Mouse (Mus musculus) CH12.LX (cell line): ENCODE measurements around the gene Bicc1. TPM values are rescaled to one million over a fixed set of nuclear protein-coding genes. Genes with fewer than 3 reads are reported as not detected.

Experiments
- DNase-seq: peaks from one replicate; pipeline ENCODE4 v3.0.0-alpha.2; 2013; ENCODE audit errors: extremely low read depth
- H3K27ac ChIP-seq: 2 replicates; pipeline ENCODE4 v1.5.1; 2012; ENCODE audit warnings: low read depth, mild to moderate bottlenecking, control low read depth, moderate library complexity; ENCODE audit not compliant: insufficient read depth
- H3K27me3 ChIP-seq: replicated peaks from 2 replicates; pipeline ENCODE3; 2012; ENCODE audit warnings: inconsistent platforms
- H3K36me3 ChIP-seq, 2 experiments: replicated peaks in 1 of 2; 2 replicates each; pipeline versions ENCODE3 to v1.6.1; 2012; ENCODE audit warnings: inconsistent platforms in 1 of 2, low read length in 1 of 2, mild to moderate bottlenecking in 1 of 2, mixed read lengths in 1 of 2, moderate library complexity in 1 of 2; ENCODE audit not compliant: control insufficient read depth in 1 of 2, insufficient read depth in 1 of 2
- H3K4me1 ChIP-seq, 2 experiments: 2 replicates each; pipeline ENCODE4 v1.6.1; 2012; ENCODE audit warnings: inconsistent platforms in 1 of 2, moderate library complexity in 1 of 2; ENCODE audit not compliant: insufficient read depth in 2 of 2, control insufficient read depth in 1 of 2
- H3K4me2 ChIP-seq: 2 replicates; pipeline ENCODE4 v1.6.1; 2012; ENCODE audit warnings: low read depth, mild to moderate bottlenecking, control low read depth; ENCODE audit not compliant: poor library complexity, insufficient read depth, severe bottlenecking
- H3K4me3 ChIP-seq, 3 experiments: fragments of 150-350 bp in 1 of 3; sonication (generic) in 1 of 3; replicated peaks in 1 of 3; 2 replicates each; pipeline versions ENCODE3 to v1.5.1; 2011 to 2012; ENCODE audit warnings: low read depth in 2 of 3, low read length in 2 of 3, mild to moderate bottlenecking in 2 of 3, moderate library complexity in 2 of 3, control low read depth in 1 of 3, improper control_type of control experiment in 1 of 3, inconsistent platforms in 1 of 3, mixed read lengths in 1 of 3; ENCODE audit not compliant: poor library complexity in 1 of 3
- H3K79me2 ChIP-seq: replicated peaks from 2 replicates; pipeline ENCODE4 v1.6.1; 2012; ENCODE audit warnings: mild to moderate bottlenecking, moderate library complexity; ENCODE audit not compliant: control insufficient read depth, poor library complexity, insufficient read depth, severe bottlenecking; ENCODE audit errors: extremely low read depth
- H3K9ac ChIP-seq: 2 replicates; pipeline ENCODE4 v1.6.1; 2012; ENCODE audit warnings: low read depth, mild to moderate bottlenecking, control low read depth, moderate library complexity; ENCODE audit not compliant: insufficient read depth
- H3K9me3 ChIP-seq: replicated peaks from 2 replicates; pipeline ENCODE3; 2012; ENCODE audit warnings: low read length, inconsistent platforms, mixed read lengths
- BHLHE40 ChIP-seq: IDR thresholded peaks from 2 replicates; pipeline ENCODE4 v1.6.1; 2011; ENCODE audit warnings: mild to moderate bottlenecking, low read depth, low read length, improper control_type of control experiment
- CHD1 ChIP-seq: IDR thresholded peaks from 2 replicates; pipeline ENCODE4 v1.6.1; 2012; ENCODE audit warnings: low read depth, low read length, improper control_type of control experiment, inconsistent platforms
- CHD2 ChIP-seq: IDR thresholded peaks from 2 replicates; pipeline ENCODE4 v1.6.1; 2011; ENCODE audit warnings: low read length, improper control_type of control experiment
- CTCF ChIP-seq, 2 experiments: IDR thresholded peaks in 1 of 2; conservative IDR thresholded peaks in 1 of 2; 2 replicates each; pipeline ENCODE4 v1.5.1; 2011 to 2012; ENCODE audit warnings: low read depth in 2 of 2, low read length in 2 of 2, improper control_type of control experiment in 1 of 2, inconsistent platforms in 1 of 2, mild to moderate bottlenecking in 1 of 2, moderate library complexity in 1 of 2
- E2F4 ChIP-seq: IDR thresholded peaks from 2 replicates; pipeline ENCODE4 v1.6.1; 2011; ENCODE audit warnings: low read depth, low read length, improper control_type of control experiment; ENCODE audit not compliant: insufficient replicate concordance
- ETS1 ChIP-seq: conservative IDR thresholded peaks from 2 replicates; pipeline ENCODE4 v1.6.1; 2012; ENCODE audit warnings: low read depth, mild to moderate bottlenecking, inconsistent platforms, low read length, improper control_type of control experiment, moderate library complexity
- HCFC1 ChIP-seq: IDR thresholded peaks from 2 replicates; pipeline ENCODE4 v1.6.1; 2012; ENCODE audit warnings: low read depth, mild to moderate bottlenecking, inconsistent platforms, low read length, improper control_type of control experiment
- IRF4 ChIP-seq: IDR thresholded peaks from 2 replicates; pipeline ENCODE4 v1.6.1; 2014; ENCODE audit warnings: low read depth, mild to moderate bottlenecking, inconsistent platforms, low read length, improper control_type of control experiment
- JUN ChIP-seq: IDR thresholded peaks from 2 replicates; pipeline ENCODE4 v1.6.1; 2011; ENCODE audit warnings: low read depth, mild to moderate bottlenecking, low read length, improper control_type of control experiment, moderate library complexity; ENCODE audit not compliant: insufficient read depth
- JUND ChIP-seq: conservative IDR thresholded peaks from 2 replicates; pipeline ENCODE4 v1.6.1; 2011; ENCODE audit warnings: low read depth, low read length, improper control_type of control experiment
- KAT2A ChIP-seq: IDR thresholded peaks from 2 replicates; pipeline ENCODE4 v1.6.1; 2012; ENCODE audit warnings: low read length, improper control_type of control experiment, inconsistent platforms; ENCODE audit not compliant: insufficient replicate concordance
- MAFK ChIP-seq: IDR thresholded peaks from 2 replicates; pipeline ENCODE4 v1.6.1; 2011; ENCODE audit warnings: low read length, improper control_type of control experiment; ENCODE audit not compliant: insufficient replicate concordance
- MAX ChIP-seq: IDR thresholded peaks from 2 replicates; pipeline ENCODE4 v1.6.1; 2011; ENCODE audit warnings: low read length, improper control_type of control experiment
- MXI1 ChIP-seq: IDR thresholded peaks from 2 replicates; pipeline ENCODE4 v1.6.1; 2011; ENCODE audit warnings: mild to moderate bottlenecking, low read depth, low read length, improper control_type of control experiment
- NRF1 ChIP-seq: IDR thresholded peaks from 2 replicates; pipeline ENCODE4 v1.6.1; 2014; ENCODE audit warnings: low read depth, mild to moderate bottlenecking, inconsistent platforms, low read length, improper control_type of control experiment, moderate library complexity
- PAX5 ChIP-seq: IDR thresholded peaks from 2 replicates; pipeline ENCODE4 v1.6.1; 2012; ENCODE audit warnings: low read length, inconsistent platforms, mixed read lengths
- POLR2A ChIP-seq: IDR thresholded peaks from 2 replicates; pipeline ENCODE4 v1.6.1; 2011; ENCODE audit warnings: low read depth, mild to moderate bottlenecking, improper control_type of control experiment, low read length
- RCOR1 ChIP-seq: conservative IDR thresholded peaks from 2 replicates; pipeline ENCODE4 v1.6.1; 2012; ENCODE audit warnings: low read depth, mild to moderate bottlenecking, inconsistent platforms, low read length, improper control_type of control experiment
- SIN3A ChIP-seq: IDR thresholded peaks from 2 replicates; pipeline ENCODE4 v1.6.1; 2012; ENCODE audit warnings: low read length, improper control_type of control experiment, inconsistent platforms
- SMC3 ChIP-seq: IDR thresholded peaks from 2 replicates; pipeline ENCODE4 v1.6.1; 2011; ENCODE audit warnings: low read depth, low read length, improper control_type of control experiment
- TBP ChIP-seq: conservative IDR thresholded peaks from 2 replicates; pipeline ENCODE4 v1.6.1; 2011; ENCODE audit warnings: low read depth, low read length, improper control_type of control experiment
- UBTF ChIP-seq: IDR thresholded peaks from 2 replicates; pipeline ENCODE4 v1.6.1; 2012; ENCODE audit warnings: low read depth, mild to moderate bottlenecking, inconsistent platforms, low read length, improper control_type of control experiment, moderate library complexity
- USF2 ChIP-seq: conservative IDR thresholded peaks from 2 replicates; pipeline ENCODE4 v1.6.1; 2011; ENCODE audit warnings: low read depth, low read length, improper control_type of control experiment
- ZKSCAN1 ChIP-seq: IDR thresholded peaks from 2 replicates; pipeline ENCODE4 v1.6.1; 2012; ENCODE audit warnings: low read depth, inconsistent platforms, low read length, improper control_type of control experiment, borderline replicate concordance
- ZMIZ1 ChIP-seq: IDR thresholded peaks from 2 replicates; pipeline ENCODE4 v1.6.1; 2012; ENCODE audit warnings: low read depth, mild to moderate bottlenecking, inconsistent platforms, low read length, improper control_type of control experiment
- ZNF384 ChIP-seq: IDR thresholded peaks from 2 replicates; pipeline ENCODE4 v1.6.1; 2012; ENCODE audit warnings: low read depth, low read length, improper control_type of control experiment, inconsistent platforms
- dilution Hi-C: fragments of 300-500 bp; cut with MboI; formaldehyde crosslinking; loops from 2 replicates; pipeline ENCODE4 v1.14.3; 2020; ENCODE audit warnings: low sequenced_read_pairs; ENCODE audit not compliant: extremely low pct_unique_long_range_greater_than_20kb, extremely low pct_ligation_motif_present
- in situ Hi-C: fragments of 300-500 bp; cut with MboI; formaldehyde crosslinking; loops from 3 replicates; pipeline ENCODE4 v1.14.3; 2019; ENCODE audit warnings: low sequenced_read_pairs, low pct_ligation_motif_present, low pct_unique_long_range_greater_than_20kb, mixed read lengths
- polyA plus RNA-seq: library from polyadenylated mRNA; unstranded; fragments of >175 nt; gene quantifications from 2 replicates; pipeline ENCODE4 v1.2.1, GENCODE M21; 2012; ENCODE audit warnings: low read depth; ENCODE audit not compliant: insufficient read length
- total RNA-seq, 2 experiments: library from RNA; depleted of rRNA; stranded (reverse); fragments of 300-350 nt in 1 of 2; fragments of >200 nt in 1 of 2; gene quantifications; 2 replicates each; pipeline ENCODE4 v1.2.3; 2012 to 2014

The Bicc1 gene
- total and polyA plus RNA-seq, 3 experiments: not detected

GRCm38 (mm10) chr10:71024681-71025080 lies 134.8 kb downstream of the Bicc1 start:
- Histone ChIP-seq H3K4me2 (no peak overlapping the region), H3K27ac (no peak overlapping the region), H3K9me3 (peaks cover 2% of the 10 kb centered on the region), H3K27me3 (no peaks in the 10 kb centered on the region), H3K79me2 (no peaks in the 10 kb centered on the region), H3K4me3 (no peak overlapping the region), H3K4me1 (no peaks in the 10 kb centered on the region), H3K9ac (no peak overlapping the region), H3K36me3 (no peaks in the 10 kb centered on the region)
- dilution Hi-C loops: no loop called here
- TF ChIP-seq CHD1: no peak
- in situ Hi-C loops: no loop called here
- no peak for DNase-seq

DNA sequence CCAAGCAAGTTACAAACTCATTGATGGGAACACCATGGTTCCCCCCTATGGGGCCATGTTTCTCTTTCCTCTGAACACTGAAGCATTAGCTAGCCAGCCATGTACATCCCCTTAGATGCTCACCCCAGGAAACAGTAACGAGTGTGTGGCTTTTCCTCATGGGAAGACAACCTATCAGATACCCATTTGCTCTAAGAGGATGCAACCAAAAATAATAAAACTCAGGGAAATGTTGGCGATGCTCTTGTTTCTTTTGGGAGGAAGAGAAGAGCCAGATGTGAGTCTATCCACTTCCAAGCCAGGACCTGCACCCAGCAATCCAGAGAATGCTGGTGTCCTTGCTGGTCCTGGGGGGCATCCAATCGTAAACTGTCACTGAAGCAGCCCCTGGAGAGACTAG lies 136.0 kb downstream of the Bicc1 start:
- in situ Hi-C loops (no loop called here), dilution Hi-C loops (no loop called here)
- H3K4me1 ChIP-seq: no peaks in the 10 kb centered on the region

GRCm38 (mm10) chr10:71020459-71020858 lies 139.0 kb downstream of the Bicc1 start:
- Histone ChIP-seq H3K79me2 (no peaks in the 10 kb centered on the region), H3K36me3 (no peaks in the 10 kb centered on the region)
- in situ Hi-C loops: no loop called here

More for the DNA sequence above, 136.0 kb downstream of the Bicc1 start:
- H3K9ac ChIP-seq: no peak overlapping the region
- no peaks in the 10 kb centered on the region for H3K79me2 ChIP-seq
- H3K4me2 ChIP-seq: no peak overlapping the region
- peaks cover under 1% of the 10 kb centered on the region for H3K9me3 ChIP-seq
- DNase-seq: no peak
- H3K4me3 ChIP-seq: no peak overlapping the region
- H3K27ac ChIP-seq: no peak overlapping the region
- no peaks in the 10 kb centered on the region for H3K36me3 ChIP-seq
- H3K27me3 ChIP-seq: no peaks in the 10 kb centered on the region
- TF ChIP-seq UBTF (no peak), JUND (no peak), USF2 (no peak), MAX (no peak), JUN (no peak), ZMIZ1 (no peak), SMC3 (no peak), ZNF384 (no peak), BHLHE40 (no peak), CTCF (conservative IDR thresholded peaks at IDR 0.05 in 1 of 2, IDR thresholded peaks at IDR 0.05 in 1 of 2; ENCODE audit: low read depth in 2 of 2, low read length in 2 of 2) (no peak), NRF1 (no peak), HCFC1 (no peak), MXI1 (no peak), ZKSCAN1 (no peak), KAT2A (no peak), MAFK (no peak), RCOR1 (no peak)
- TF ChIP-seq, all 38 proteins: peak for 0

More at GRCm38 (mm10) chr10:71020459-71020858, 139.0 kb downstream of the Bicc1 start:
- H3K9ac ChIP-seq: no peak overlapping the region
- dilution Hi-C loops: no loop called here
- H3K9me3 ChIP-seq: no peaks in the 10 kb centered on the region
- no peak for DNase-seq
- H3K4me2 ChIP-seq: no peak overlapping the region
- no peaks in the 10 kb centered on the region for H3K4me1 ChIP-seq
- H3K27me3 ChIP-seq: no peaks in the 10 kb centered on the region
- no peak overlapping the region for H3K4me3 ChIP-seq
- no peak overlapping the region for H3K27ac ChIP-seq
- TF ChIP-seq POLR2A: no peak
- no peak for TF ChIP-seq PAX5
- no peak for TF ChIP-seq MXI1
- TF ChIP-seq CHD1: no peak
- no peak for TF ChIP-seq IRF4
- TF ChIP-seq NRF1: no peak
- no peak for TF ChIP-seq JUN
- no peak for TF ChIP-seq TBP
- no peak for TF ChIP-seq ETS1
- TF ChIP-seq SIN3A: no peak
- TF ChIP-seq HCFC1: no peak
- no peak for TF ChIP-seq CHD2
- no peak for TF ChIP-seq ZMIZ1
- TF ChIP-seq SMC3: no peak
- TF ChIP-seq E2F4: no peak
- TF ChIP-seq RCOR1: no peak
- no peak for TF ChIP-seq JUND
- TF ChIP-seq, all 38 proteins: peak for 0
